In genomic region chr6:32890726-32891125, GRCm38 (mm10) we compare ENCODE assay signal across 24 mouse cellular contexts.
DNase-seq lines count a peak whose midpoint lies in the region; ATAC-seq lines count a peak whose summit lies in the region.
"Had no signal": no experiment of that assay in that cellular context is flagged by ENCODE, and none has a peak within 500 bp of the region (broad histone marks: within the 10 kb centered on the region; RNA-seq: fewer than 3 reads in every experiment).

No protein-coding gene starts in this region.

- H3K27me3 ChIP-seq in kidney, embryonic 15.5 days = no peaks in the 10 kb centered on the region
- H3K27me3 ChIP-seq in liver, embryonic 12.5 days (replicated peaks) = no peaks in the 10 kb centered on the region
- H3K27me3 ChIP-seq: embryonic facial prominence, embryonic 12.5 days; embryonic facial prominence, embryonic 15.5 days; forebrain, embryonic 15.5 days; heart, embryonic 13.5 days had no signal

- no peak overlapping the region for H3K27ac ChIP-seq in kidney, embryonic 15.5 days
- H3K27ac ChIP-seq in liver, embryonic 12.5 days = no peak overlapping the region
- H3K27ac ChIP-seq: embryonic facial prominence, embryonic 12.5 days; embryonic facial prominence, embryonic 15.5 days; forebrain, embryonic 15.5 days; heart, adult 2 months; heart, embryonic 10.5 days; heart, embryonic 13.5 days; hindbrain, embryonic 14.5 days; hindbrain, postnatal 0 days had no signal

- H3K9ac ChIP-seq in kidney, embryonic 15.5 days = no peak overlapping the region
- H3K9ac ChIP-seq in liver, embryonic 12.5 days = no peak overlapping the region
- H3K9ac ChIP-seq: embryonic facial prominence, embryonic 12.5 days; embryonic facial prominence, embryonic 15.5 days; forebrain, embryonic 15.5 days; heart, embryonic 13.5 days; hindbrain, embryonic 14.5 days had no signal

- no peaks in the 10 kb centered on the region for H3K9me3 ChIP-seq in kidney, embryonic 15.5 days (replicated peaks)
- H3K9me3 ChIP-seq in liver, embryonic 12.5 days (replicated peaks) = no peaks in the 10 kb centered on the region
- H3K9me3 ChIP-seq: embryonic facial prominence, embryonic 12.5 days; embryonic facial prominence, embryonic 15.5 days; forebrain, embryonic 15.5 days; heart, embryonic 10.5 days; heart, embryonic 13.5 days had no signal

- intact Hi-C loops in gastrocnemius, postnatal 14 days (cut with DNase I; ENCODE audit: low total_unique reads) = no loop called here

- no peaks in the 10 kb centered on the region for H3K4me1 ChIP-seq in kidney, embryonic 15.5 days
- H3K4me1 ChIP-seq in liver, embryonic 12.5 days = peaks cover 8% of the 10 kb centered on the region; the same call in 1 of the 2 replicates
- H3K4me1 ChIP-seq: embryonic facial prominence, embryonic 12.5 days; embryonic facial prominence, embryonic 15.5 days; forebrain, embryonic 15.5 days; heart, embryonic 10.5 days; heart, embryonic 13.5 days had no signal

- no peak for ATAC-seq in kidney, embryonic 15.5 days (replicated peaks; ENCODE audit: low FRiP score)
- no peak for ATAC-seq in liver, embryonic 12.5 days
- ATAC-seq: CD4-positive, CD25-positive, alpha-beta regulatory T cell, adult 4 months; forebrain, embryonic 15.5 days; hindbrain, postnatal 0 days had no signal

- no peak overlapping the region for H3K4me3 ChIP-seq in kidney, embryonic 15.5 days (replicated peaks)
- H3K4me3 ChIP-seq in liver, embryonic 12.5 days = no peak overlapping the region
- H3K4me3 ChIP-seq: embryonic facial prominence, embryonic 12.5 days; embryonic facial prominence, embryonic 15.5 days; forebrain, embryonic 15.5 days; heart, adult 2 months; heart, embryonic 10.5 days; heart, embryonic 13.5 days had no signal

- DNase-seq in gastrocnemius, postnatal 25 days = peak; percentile 13
- DNase-seq in gastrocnemius, postnatal 14 days = no peak
- peak; percentile 8 to 43 for DNase-seq in kidney, adult 8-10 months
- DNase-seq in kidney, postnatal 14 days = no peak
- peak; percentile 33 to 42 for DNase-seq in kidney, postnatal 36 days
- DNase-seq in skeletal muscle tissue, adult 2 months (ENCODE audit: low read depth, low spot score) = peak; percentile 3
- DNase-seq: adrenal gland, adult 2 months; cerebellum, adult 11 months; cerebellum, adult 2 months; cerebellum, adult 9-11 months; cerebellum, postnatal 25 days; heart, adult 2 months; heart, postnatal 14 days; heart, postnatal 4 days had no signal

- H3K4me2 ChIP-seq in kidney, embryonic 15.5 days = no peak overlapping the region
- no peak overlapping the region for H3K4me2 ChIP-seq in liver, embryonic 12.5 days
- H3K4me2 ChIP-seq: embryonic facial prominence, embryonic 12.5 days; embryonic facial prominence, embryonic 15.5 days; forebrain, embryonic 15.5 days; heart, embryonic 13.5 days; hindbrain, embryonic 14.5 days had no signal

- H3K36me3 ChIP-seq in kidney, embryonic 15.5 days = no peaks in the 10 kb centered on the region
- H3K36me3 ChIP-seq in liver, embryonic 12.5 days = peaks cover 9% of the 10 kb centered on the region; the same call in 1 of the 2 replicates
- H3K36me3 ChIP-seq: embryonic facial prominence, embryonic 12.5 days; embryonic facial prominence, embryonic 15.5 days; forebrain, embryonic 15.5 days; heart, embryonic 10.5 days had no signal

- WGBS in kidney, embryonic 15.5 days = 93% methylated on average over 4 of the region's 4 CpGs
- 95% methylated on average over 4 of the region's 4 CpGs for WGBS in liver, embryonic 12.5 days (ENCODE audit: insufficient replicate concordance)

Comparison
In these comparisons a context has a peak if more than half of its experiments do, and no peak if none do; other contexts are left out.
1. DNase-seq: peak in gastrocnemius, postnatal 25 days (single experiment), kidney, adult 8-10 months (2 of 2), kidney, postnatal 36 days (2 of 2) and skeletal muscle tissue, adult 2 months (single experiment); none in gastrocnemius, postnatal 14 days (single experiment) and kidney, postnatal 14 days (single experiment).